Mouse (Mus musculus): ENCODE data around the gene Gm21958.

DNA sequence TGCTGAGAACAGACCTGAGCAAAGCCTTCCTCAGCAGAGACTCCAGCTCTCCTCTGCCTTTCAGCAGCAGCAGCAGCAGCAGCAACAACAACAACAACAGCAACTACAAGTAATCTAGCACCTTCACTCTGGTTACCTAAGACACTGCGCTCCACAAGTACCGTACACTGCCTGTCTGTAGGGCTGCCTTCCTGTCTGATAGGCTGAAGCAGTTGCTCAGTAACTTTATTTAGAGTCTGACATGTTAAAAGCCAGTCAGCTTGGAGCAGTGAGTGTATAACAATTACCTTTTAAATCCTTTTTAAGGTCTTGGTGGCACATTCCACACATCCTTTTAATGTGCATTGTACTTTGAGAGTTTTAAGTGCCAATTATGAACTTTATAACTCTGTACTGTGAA is 13.4 kb upstream of the Gm21958 start:
- TF ChIP-seq POLR2A (IDR thresholded peaks at IDR 0.05; ENCODE audit: insufficient read length, low read depth): no peak
- no peak for TF ChIP-seq REST (IDR thresholded peaks at IDR 0.05; ENCODE audit: insufficient read depth, insufficient read length)
- TF ChIP-seq E2F4 (IDR thresholded peaks at IDR 0.05; ENCODE audit: insufficient read depth): no peak
- TF ChIP-seq MAX (IDR thresholded peaks at IDR 0.05; ENCODE audit: low read depth): no peak
- no peak for TF ChIP-seq CEBPB (IDR thresholded peaks at IDR 0.05; ENCODE audit: insufficient read depth, poor library complexity, severe bottlenecking)
- TF ChIP-seq SRF (IDR thresholded peaks at IDR 0.05; ENCODE audit: control insufficient read depth, insufficient read length, low read depth): no peak
- TF ChIP-seq TCF12 (IDR thresholded peaks at IDR 0.05; ENCODE audit: insufficient read depth, poor library complexity, severe bottlenecking): no peak
- TF ChIP-seq TCF3 (IDR thresholded peaks at IDR 0.05; ENCODE audit: insufficient read length, low read depth): no peak
- TF ChIP-seq POLR2AphosphoS2 (IDR thresholded peaks at IDR 0.05; ENCODE audit: insufficient read length, low read depth): no peak
